Mouse (Mus musculus) T-cell, adult 2 months (primary cell): Measurements from ENCODE around the gene Klrb1c.
A peak's percentile ranks its signal among the peaks of the same experiment; 100 is the strongest.
"Not testable (repeated sequence)": the region's sequence is repeated elsewhere in the genome, so short reads cannot be mapped to it uniquely, and the experiment has no call there.

Experiments
- DNase-seq: peaks from one replicate; pipeline ENCODE4 v3.0.0; 2022; ENCODE audit warnings: low spot score

Klrb1c gene

DNA sequence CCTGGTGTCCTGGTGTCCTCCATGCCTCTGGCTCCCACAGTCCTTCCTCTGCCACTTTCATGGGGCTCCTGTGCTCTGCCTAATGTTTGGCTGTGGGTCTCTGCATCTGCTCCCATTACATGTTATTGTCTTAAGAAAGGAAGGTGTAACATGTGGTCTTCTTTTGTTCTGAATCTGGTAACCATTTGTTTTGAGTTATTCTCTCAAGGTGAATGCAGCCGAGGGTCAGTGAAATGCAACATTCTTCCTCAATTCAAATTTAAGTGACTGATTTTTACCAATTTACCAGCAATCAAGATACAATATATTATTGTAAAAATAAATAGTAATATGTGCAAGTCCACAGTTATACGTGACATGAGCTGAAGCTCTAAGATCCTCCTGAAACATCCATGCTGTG lies at the start of gene Klrb1c:
Gene Klrb1c (minus strand): TSS at position 101 of the 400 bp plus-strand sequence.
- no peak for DNase-seq

DNA sequence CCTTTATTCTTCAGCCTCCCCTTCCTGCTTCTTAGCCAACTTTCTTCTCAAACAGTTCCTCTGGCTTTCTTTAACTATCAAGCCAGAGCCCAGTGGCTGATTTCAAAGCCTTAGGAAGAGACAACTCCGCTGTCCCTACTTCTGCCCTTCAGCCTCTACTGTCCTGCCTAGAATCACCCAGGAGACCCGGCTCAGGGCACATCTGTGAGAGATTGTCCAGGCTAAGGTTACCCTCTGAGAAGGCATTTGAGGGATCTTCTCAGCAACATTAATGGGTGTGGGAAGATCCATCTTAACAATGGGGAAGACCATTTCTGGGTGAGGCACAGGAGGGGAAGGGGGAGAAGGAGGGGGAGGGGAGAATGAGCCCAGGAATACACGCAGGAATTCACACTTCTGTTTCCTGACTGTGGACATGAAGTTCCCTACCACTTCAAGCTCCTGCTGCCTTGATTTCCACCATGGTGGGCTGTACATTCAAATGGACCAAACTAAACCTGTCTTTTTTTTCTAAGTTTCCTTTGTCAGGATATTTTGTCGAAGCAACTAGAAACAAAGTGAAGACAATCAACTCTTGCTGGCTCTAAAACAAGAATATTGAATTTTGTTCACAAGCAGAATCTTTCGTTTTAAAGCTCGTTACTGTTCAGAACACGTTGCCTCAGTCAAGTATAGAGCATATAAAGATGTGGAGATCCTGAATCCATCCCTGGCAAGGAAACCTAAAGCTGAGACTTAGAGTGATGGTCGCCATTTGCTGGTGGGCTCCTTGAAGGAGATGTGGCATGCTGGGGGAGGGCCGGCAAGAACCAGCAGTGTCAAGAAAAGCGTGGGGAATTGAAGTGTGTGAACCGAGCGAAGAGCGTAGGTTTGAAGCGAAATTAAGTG lies 48.7 kb upstream of the Klrb1c start:
- DNase-seq: no peak

DNA sequence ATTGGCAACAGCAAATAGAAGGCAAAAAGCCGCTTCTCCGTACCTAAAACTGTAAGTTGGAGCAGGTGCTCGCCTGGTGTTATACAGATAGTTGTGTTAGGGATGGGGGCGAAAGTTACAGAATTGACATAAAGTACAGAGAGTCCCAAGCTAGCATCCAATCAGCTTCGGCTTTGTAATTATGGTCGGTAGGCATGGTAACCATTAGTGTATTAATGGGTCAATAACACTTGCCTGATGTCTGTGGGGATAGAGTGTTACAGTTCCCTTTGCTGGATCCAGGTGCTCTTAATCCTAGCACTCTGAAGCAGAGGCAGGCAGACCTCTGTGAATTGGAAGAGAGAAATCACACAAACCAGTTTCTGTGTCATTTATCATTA lies 47.9 kb upstream of the Klrb1c start:
- DNase-seq: no peak

DNA sequence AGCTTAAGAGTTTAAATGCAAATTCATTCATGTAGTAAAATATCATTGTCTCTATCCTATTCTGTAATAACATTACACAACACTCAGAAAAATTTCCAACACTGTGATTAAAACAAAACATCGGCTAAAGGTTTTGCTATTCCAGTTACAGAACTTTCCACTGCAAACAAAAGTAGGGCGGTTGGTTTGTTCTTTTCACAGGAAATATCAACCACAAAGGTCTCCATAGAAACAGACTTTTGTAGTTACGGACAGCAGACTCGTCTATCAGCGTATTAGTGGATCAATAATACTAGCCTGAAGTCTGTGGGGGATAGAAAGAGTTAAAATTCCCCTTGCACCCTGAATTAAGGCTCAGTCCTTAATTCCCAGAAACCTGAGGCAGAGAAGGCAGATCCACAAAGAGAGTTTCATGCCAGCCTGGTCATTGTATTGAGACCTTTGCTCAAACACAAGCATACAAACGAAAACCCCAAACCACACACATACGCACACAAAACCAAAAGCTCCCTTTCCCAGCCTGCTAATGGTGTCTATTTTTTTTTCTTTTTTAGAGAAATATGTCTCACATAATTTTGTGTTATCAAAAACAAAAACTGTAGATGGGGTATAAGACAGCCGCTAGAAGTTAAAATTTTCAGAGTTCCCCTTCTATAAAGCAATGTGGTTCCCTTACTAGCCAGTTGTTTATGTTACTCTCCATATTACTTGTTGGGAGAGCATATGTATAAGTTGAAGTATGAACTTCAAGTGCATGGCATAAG lies 47.4 kb upstream of the Klrb1c start:
- peak; percentile 80 for DNase-seq

DNA sequence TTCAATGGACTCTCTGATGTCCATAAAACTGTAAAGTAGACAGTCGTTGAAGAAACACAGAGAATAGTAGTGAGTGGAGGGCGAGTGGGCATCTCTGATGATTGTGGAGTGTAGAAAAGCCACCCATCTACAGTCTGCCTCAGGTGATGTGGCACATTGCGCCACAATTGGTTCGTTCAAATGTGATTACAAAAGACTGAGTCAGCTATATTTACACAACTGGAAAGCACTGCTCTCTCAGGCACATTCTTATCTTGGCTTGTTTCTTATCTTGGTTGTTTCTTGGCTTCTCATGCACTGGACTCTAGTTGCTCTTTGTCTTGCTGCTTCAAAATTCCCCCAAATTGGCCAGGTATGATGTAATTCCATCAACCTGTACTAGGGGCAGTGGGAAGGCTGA lies 46.6 kb upstream of the Klrb1c start:
- DNase-seq: no peak

DNA sequence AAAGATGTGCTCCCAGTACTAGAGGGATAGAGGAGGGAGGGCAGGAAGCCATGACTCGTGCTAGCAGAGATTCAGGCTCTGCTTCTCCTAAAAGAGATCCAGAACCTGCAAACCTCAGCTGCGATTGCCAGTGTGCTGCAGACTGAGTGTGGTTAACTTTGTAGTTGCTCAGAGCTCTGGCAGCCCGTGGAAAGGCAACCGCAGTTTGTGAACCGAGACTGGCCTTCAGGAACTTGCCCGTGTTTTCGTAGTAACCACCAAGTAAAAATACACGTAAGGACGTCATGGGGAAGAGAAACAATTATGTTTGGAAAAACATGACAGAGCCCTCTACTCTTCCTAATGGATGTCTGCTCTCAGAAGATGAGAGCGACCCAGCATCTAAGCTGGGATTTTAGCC lies 44.0 kb upstream of the Klrb1c start:
- DNase-seq: peak; percentile 80

DNA sequence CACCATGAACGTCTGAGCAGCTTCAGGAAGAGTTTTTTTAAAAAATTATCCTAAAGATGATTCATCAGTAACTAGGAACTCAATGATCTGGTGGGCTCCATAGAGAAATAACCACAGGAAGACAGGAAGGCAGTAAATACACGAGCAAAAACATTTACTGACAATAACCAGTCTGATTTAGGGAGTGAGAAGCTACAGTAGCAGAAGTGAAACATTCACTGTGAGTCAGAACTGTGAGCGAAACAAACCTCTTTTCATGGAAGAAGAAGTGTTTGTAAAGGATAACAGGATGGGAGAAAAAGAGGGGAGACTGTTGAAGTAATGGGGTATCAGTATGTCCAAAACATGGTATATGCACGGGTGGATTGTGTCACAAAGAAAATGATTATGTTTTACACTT lies 40.8 kb upstream of the Klrb1c start:
- no peak for DNase-seq

DNA sequence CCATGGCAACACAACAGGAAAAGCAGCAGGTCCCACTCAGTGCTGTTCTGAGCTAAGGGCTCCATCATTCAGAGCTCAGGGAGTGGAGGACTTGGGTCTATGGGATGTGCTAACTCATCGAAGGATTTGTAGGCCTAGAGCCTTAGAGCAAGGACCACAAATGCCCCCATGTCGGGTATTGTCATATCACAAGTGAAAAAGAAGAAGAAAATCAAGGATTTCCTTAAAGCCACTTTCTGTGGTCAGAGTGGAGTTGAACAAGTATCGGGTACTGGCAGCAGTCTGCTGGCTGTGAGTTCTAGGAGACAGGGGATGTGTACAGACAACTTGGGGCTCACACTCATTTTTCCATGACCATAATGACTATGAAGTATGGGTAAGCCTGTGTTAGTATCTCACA lies 37.8 kb upstream of the Klrb1c start:
- DNase-seq: no peak

DNA sequence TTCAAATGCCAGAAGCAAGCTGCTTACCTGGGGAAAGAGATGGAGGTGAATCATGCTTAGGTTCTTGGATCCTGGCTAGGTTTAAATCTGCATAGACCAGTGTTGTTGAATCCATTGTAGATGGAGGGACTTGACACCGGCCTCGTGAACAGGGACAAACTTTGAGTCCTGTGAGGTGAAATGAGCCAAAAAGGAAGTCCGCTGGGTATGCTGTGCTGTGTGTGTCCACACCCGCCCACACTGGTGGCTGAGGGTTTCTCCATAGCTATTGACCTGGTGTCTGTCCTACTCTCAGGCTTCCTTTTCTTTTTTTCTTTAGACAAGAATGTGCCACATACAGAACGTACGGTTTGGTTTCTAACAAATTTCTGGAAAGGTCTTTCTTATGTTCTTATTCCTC lies 37.1 kb upstream of the Klrb1c start, which contains the start of the genes Gm44511 and Klrb1b:
Gene Gm44511 (minus strand): TSS at position 184 of the 400 bp plus-strand sequence.
Gene Klrb1b (minus strand): TSS at position 200 of the 400 bp plus-strand sequence.
- no peak for DNase-seq

DNA sequence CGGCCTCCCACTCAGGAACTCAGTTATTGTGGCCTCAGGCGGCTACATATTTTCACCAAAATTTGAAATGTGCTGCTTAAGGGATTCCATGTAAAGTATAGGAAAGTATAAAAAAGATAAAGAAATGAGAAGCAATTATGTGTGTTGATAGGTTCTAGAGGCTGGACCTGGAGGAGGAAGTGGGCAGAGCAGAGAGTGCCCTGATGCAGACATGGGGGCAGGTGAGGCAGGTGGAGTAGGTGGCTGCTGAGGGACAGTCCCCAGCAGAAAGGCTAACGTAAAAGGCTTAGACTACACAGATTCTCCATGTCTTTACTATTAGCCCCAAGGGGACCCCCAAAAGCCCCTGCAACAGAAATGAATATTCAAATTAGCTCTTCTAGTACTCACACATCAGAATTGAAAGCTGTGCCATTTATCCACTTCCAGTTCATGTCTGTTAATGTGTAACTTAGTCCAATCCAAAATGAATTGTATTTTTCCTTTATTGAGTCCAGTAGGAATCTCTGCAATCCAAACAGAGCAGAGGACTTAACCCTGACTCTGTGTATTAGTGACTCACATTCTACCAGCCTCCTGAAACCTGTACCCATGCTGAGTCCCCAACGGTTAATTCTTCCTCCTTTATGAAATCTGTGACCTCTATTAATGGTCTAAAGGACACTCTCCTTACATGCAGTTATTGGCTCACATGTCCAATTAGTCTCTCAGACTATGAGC lies 29.2 kb upstream of the Klrb1c start:
- no peak for DNase-seq

DNA sequence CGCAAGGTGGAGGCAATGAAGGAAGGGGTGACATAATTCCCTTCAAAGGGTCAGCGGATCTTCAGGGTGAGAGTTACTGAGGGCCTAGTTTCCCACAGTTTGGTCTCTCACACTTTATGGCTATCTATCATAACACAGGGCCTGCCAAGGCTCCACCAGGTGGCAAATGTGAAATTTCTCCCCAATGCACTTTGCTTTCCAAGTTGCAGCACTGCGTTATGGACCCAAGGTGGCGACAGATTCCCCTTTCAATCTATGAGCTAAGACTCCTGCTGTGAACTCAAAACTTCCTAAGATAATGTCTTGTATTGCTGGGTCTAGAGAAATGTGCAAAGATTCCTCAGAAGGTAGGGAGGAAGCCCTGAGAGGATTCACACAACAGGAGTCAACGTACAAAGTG lies 19.5 kb upstream of the Klrb1c start:
- DNase-seq: peak; percentile 81

DNA sequence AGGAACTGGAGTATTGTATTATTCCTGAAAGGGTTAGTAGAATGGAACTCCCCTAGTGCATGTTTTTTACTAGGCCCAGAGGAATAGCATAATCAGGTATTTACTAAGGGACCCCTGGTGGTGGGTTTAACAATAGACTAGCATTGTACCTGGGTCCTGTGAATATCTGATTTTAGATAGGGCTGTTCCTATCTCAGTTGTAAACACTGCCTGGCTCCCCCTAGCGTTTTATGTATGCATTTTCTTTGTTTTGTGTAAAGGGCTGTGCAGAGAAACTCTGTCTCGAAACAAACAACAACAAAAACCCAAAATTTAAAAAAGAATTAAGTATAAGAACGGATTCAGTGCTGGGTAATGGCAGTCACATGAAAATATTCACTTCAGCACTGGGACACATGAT lies 18.0 kb upstream of the Klrb1c start:
- DNase-seq: peak; percentile 69

DNA sequence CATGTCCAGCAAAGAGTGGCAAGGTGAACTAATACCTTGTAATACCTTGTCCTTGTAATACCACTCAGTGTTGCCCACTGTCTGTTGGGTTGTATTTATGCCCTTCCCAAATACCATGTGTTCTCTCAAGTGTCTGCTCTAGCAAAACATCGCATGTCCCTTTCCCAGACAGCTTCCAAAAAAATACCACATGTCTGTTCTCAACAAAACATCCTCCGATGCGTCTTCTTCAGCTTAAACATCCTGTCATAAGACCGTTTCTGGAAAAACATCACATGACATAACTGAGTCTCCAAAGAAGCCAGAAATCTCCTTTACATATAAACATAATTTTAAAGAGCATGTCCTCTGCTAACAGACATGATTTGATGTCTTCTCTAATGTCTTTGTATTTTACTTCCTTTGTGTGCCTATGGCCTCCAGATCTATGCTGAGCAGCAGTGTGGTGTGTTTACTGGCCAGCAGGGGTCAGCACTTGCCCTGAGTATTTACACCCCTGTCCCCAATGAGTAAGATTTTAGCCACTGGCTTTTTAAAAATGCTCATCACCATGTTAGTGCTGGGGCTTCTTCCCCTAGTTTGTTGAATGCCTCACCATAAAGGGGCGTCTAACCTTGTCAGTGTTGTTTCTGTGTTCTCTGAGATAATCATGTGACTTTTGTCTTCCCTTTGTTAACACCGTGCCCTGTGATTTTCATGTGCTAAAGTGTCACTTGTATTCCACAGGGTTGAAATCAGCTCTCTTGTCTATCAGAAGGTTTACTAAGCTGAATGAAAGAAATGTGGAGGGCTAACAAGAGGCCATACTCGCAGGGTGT lies 16.0 kb upstream of the Klrb1c start:
- peak; percentile 77 for DNase-seq

DNA sequence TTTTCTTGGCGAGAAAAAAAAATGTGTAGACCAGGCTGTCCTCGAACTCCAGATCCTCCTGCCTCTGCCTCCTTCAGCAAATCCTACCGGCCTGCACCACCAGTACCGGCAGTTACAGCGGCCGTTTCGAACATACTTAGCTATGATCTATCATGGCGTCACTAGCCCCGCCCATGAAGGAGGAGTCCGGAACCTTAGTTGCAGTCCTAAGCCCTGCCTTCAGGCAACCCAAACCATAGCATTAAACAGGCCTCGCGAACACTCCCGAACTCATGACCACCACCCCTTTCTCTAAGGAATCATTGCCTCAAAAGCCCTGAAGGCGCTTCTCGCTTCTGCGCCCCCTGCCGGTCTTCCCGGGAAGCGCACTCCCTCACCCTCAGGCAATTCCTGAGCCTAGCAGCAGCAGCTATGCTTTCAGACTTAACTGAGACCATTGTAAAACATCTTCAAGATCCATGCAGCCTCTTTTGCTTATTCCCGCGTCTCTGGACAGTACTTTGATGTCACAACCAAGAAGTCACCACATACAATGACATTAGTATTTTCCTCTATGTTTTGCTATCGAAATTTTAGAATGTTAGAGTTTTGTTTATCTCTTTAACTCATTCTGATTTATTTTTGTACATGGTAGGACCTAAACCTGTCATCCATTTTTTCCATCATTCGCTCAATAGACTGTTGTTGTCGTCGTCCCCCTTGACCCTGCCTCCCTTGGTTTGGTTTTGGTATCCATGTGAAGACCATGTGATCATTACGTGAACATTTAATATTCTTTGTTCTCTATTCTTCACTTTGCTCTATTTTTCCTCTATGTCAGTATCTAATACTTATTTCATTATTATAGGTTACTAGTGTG lies 14.2 kb upstream of the Klrb1c start:
- peak; percentile 96 for DNase-seq

DNA sequence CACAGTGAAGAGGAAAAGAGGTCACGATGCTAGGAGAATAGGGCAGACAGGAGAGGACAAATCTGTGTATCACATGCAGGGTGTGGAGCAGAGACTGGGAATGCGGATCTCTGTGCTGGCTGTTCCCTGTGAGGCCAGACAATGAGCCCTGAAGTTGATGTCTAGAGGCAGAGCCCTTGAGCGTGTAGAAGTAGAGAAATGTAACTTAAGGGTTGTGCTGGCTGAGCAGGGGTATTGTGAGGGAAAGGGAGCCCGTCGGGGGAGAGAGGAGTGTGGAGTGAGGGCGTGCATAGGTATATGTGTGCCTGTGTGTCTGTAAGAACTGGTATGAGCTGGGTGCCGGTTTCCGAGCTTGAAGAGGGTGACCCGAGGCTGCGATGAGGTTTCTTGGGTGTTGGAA lies 13.5 kb upstream of the Klrb1c start:
- DNase-seq: peak; percentile 13

DNA sequence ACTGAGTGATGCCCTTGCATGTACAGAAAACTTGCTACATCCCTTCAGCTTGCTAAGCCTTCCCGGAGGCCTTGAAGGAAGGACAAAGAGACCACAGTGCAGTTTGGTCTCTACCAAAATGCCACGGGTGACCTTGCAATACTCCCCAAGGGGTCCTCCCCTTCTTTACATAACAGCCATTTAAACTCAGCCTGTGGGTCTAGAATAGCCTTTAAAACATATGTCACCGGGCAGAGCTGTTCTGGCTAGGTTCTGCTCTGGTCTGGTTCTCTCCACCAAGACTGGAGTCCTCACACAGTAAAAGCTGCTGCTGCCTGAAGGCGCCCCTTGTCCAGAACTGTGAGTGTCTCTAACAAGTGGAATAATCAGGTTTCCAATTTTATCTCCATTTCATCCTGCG lies 11.7 kb upstream of the Klrb1c start:
- not testable (repeated sequence) for DNase-seq

DNA sequence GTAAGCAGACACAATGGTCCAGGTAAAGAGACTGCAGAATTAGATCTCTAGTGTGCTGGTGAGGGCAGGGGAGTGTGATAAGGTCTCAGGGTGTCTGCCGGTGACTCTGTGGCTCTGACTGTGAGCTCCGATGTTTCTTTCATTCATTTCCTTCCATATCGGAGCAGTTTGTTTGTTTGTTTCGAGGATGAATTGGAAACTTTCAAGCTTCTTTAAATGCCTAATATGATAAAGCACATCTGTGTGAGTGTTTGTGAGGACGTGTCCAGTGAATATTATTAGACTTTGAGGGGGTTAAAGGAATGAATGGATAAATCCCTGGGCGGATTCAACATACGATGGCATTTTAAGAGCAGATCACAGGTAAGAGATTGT lies 10.9 kb upstream of the Klrb1c start:
- DNase-seq: no peak

DNA sequence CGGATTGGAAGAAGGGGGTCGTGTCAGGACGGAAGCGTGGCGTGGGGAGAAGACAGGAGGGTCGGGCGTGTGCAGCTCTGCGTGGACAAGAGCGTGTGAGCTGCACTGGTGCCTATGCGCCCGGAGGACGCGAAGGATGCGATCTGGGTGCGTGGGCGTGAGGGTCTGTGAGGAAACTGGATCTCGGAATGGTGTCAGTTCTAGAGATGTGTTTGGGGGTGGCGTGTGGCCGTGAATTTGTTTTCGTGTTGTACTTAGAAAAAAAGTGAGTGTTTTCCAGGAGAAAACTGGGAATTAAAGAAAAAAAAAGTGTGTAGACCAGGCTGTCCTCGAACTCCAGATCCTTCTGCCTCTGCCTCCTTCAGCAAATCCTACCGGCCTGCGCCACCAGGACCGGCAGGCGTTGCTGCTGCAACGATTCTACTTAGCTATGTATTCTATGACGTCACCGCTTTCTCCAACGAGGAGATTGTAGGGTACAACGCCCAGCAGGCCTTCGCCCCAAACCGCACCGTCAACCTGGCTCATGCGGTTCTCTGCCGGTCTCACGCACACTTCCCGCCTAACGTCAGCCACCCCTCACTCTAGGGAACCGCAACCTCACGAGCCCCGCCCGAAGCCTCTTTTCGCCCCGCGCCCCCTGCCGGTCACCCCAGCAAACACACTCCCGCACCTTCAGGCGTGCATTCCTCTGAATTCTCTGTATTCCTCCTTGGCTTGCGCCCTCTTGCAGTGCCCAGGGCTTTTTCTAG lies 10.3 kb upstream of the Klrb1c start:
- DNase-seq: peak; percentile 88

DNA sequence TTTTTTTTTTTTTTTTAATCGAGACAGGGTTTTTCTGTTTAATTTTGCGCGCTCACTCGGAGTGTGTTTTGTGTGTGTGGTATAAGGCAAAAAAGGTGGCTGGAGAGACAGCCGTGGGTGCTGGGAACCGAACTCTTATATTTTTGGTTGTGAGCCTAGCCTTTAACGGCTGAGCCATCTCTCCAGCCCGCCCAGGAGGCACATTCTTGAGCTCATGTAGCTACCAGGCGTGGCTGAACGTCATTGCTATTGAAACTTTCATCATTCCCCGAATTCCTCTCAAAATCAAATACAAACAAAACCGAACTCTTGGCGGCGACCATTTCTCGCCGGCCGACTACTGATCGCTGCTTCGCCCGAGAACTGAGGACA lies 9.7 kb upstream of the Klrb1c start:
- peak; percentile 75 for DNase-seq
